Mouse (Mus musculus) thymus, adult 2 months (tissue): ENCODE results near the gene Mob4.

ENCODE experiments used
- CTCF ChIP-seq: fragments of 200-500 bp; IDR thresholded peaks from 2 replicates; pipeline ENCODE4 v1.5.1; 2012; ENCODE audit warnings: mild to moderate bottlenecking, control low read depth, low read length, moderate library complexity, borderline replicate concordance; ENCODE audit not compliant: control insufficient read depth, poor library complexity, insufficient read depth; ENCODE audit errors: extremely low read depth
- POLR2A ChIP-seq: fragments of 200-500 bp; IDR thresholded peaks from 2 replicates; pipeline ENCODE4 v1.6.1; 2012; ENCODE audit warnings: mild to moderate bottlenecking, low read length, control low read depth, moderate library complexity; ENCODE audit not compliant: control insufficient read depth, poor library complexity, insufficient read depth; ENCODE audit errors: extremely low read depth

GRCm38 (mm10) chr1:55168591-55168990 lies 37.6 kb downstream of the Mob4 start:
- no peak for TF ChIP-seq CTCF
- no peak for TF ChIP-seq POLR2A
